4 mouse cellular contexts compared by ENCODE assay signal in the genomic region with DNA sequence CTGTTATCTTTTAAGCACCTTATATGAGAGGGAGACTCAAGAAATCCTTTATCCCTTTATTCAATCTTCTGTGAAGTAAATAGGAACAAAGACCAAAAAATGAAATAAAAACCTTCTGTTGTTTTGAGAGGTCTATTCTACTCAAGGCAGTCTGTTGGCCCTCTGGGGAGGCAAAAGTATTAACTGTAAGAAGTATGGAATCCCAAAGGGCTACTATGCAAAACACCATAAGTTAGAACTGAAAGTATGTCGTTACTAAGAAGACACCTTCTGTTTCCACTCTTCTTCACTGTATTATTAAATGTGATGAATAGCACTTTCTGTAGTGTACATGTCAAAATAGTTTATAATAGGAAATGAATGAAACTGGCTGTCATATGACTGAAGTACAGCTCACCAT.
A peak's percentile ranks its signal among the peaks of the same experiment; 100 is the strongest.
DNase-seq lines count a peak whose midpoint lies in the region; ATAC-seq and TF ChIP-seq lines count a peak whose summit lies in the region.
"Not testable (repeated sequence)": the region's sequence is repeated elsewhere in the genome, so short reads cannot be mapped to it uniquely, and the experiment has no call there.

No protein-coding gene starts in this region.

- dilution Hi-C loops in CH12.LX (cut with MboI; ENCODE audit: extremely low pct_ligation_motif_present, extremely low pct_unique_long_range_greater_than_20kb, low sequenced_read_pairs): not testable (repeated sequence)

- in situ Hi-C loops in CH12.LX (cut with MboI; ENCODE audit: low pct_ligation_motif_present, low pct_unique_long_range_greater_than_20kb, low sequenced_read_pairs): not testable (repeated sequence)

- H3K4me3 ChIP-seq in CH12.LX (replicated peaks in 1 of 3; ENCODE audit: low read depth in 2 of 3, low read length in 2 of 3, poor library complexity in 1 of 3): not testable (repeated sequence)

- H3K27ac ChIP-seq in CH12.LX (ENCODE audit: insufficient read depth, low read depth): not testable (repeated sequence)

- not testable (repeated sequence) for H3K4me1 ChIP-seq in CH12.LX (ENCODE audit: control insufficient read depth in 1 of 2, insufficient read depth in 2 of 2)

- not testable (repeated sequence) for TF ChIP-seq CTCF in CH12.LX (conservative IDR thresholded peaks at IDR 0.05 in 1 of 2, IDR thresholded peaks at IDR 0.05 in 1 of 2; ENCODE audit: low read depth in 2 of 2, low read length in 2 of 2)

- TF ChIP-seq EP300 in CH12.LX (IDR thresholded peaks at IDR 0.05; ENCODE audit: low read length): not testable (repeated sequence)

- ATAC-seq in neutrophil, adult 5-6 weeks (ENCODE audit: extremely low read depth, insufficient number of reproducible peaks, low FRiP score, poor library complexity, severe bottlenecking): peak; percentile 51; the same call in 1 of the 2 replicates

- TF ChIP-seq RAD21 in CH12.LX (IDR thresholded peaks at IDR 0.05; ENCODE audit: low read depth, low read length): not testable (repeated sequence)

- not testable (repeated sequence) for H3K36me3 ChIP-seq in CH12.LX (replicated peaks in 1 of 2; ENCODE audit: control insufficient read depth in 1 of 2, insufficient read depth in 1 of 2, low read length in 1 of 2); splenic B cell, adult 2 months (ENCODE audit: control insufficient read depth, insufficient read depth, low read length, poor library complexity, severe bottlenecking)

- not testable (repeated sequence) for TF ChIP-seq POLR2A in CH12.LX (IDR thresholded peaks at IDR 0.05; ENCODE audit: low read depth, low read length)

- H3K79me2 ChIP-seq in CH12.LX (replicated peaks; ENCODE audit: control insufficient read depth, extremely low read depth, insufficient read depth, poor library complexity, severe bottlenecking): not testable (repeated sequence)

- H3K4me2 ChIP-seq in CH12.LX (ENCODE audit: insufficient read depth, low read depth, poor library complexity, severe bottlenecking): not testable (repeated sequence)

- H3K9ac ChIP-seq in CH12.LX (ENCODE audit: insufficient read depth, low read depth): not testable (repeated sequence)

- DNase-seq in CH12.LX (ENCODE audit: extremely low read depth): peak; percentile 60
- peak; percentile 22 to 47 for DNase-seq in spleen, postnatal 36 days (ENCODE audit: low spot score in 2 of 2)
- peak; percentile 68 for DNase-seq in splenic B cell, adult 2 months (ENCODE audit: low read depth, low spot score)

- H3K27me3 ChIP-seq in CH12.LX (replicated peaks); splenic B cell, adult 2 months (ENCODE audit: control insufficient read depth, insufficient read depth, low read length, poor library complexity, severe bottlenecking): not testable (repeated sequence)

- not testable (repeated sequence) for H3K9me3 ChIP-seq in CH12.LX (replicated peaks; ENCODE audit: low read length)
